Mouse (Mus musculus) heart, postnatal 0 days (tissue): ENCODE data around the gene Fen1. TPM values are rescaled to one million over a fixed set of nuclear protein-coding genes. Genes with fewer than 3 reads are reported as not detected.

Experiments
- ATAC-seq: fragments of 200-750 bp; cut with Nextera tagmentation; 2 replicates; pipeline ENCODE4 v1.8.0; 2017; ENCODE audit warnings: low read depth, moderate number of reproducible peaks, moderate library complexity; ENCODE audit not compliant: insufficient read depth
- DNase-seq: peaks from one replicate; pipeline ENCODE4 v3.0.0-alpha.2; 2016; ENCODE audit warnings: low spot score
- H3K27ac ChIP-seq: fragments of 300-500 bp; sonication (generic); 2 replicates; pipeline ENCODE4 v1.5.1; 2014; ENCODE audit warnings: low read depth, mild to moderate bottlenecking
- H3K27me3 ChIP-seq: fragments of 300-500 bp; sonication (generic); 2 replicates; pipeline ENCODE4 v1.6.1; 2014; ENCODE audit warnings: low read length, mixed read lengths; ENCODE audit not compliant: control insufficient read depth, insufficient read depth
- H3K36me3 ChIP-seq: fragments of 300-500 bp; sonication (generic); replicated peaks from 2 replicates; pipeline ENCODE4 v1.6.1; 2014; ENCODE audit warnings: low read length, mixed read lengths; ENCODE audit not compliant: control insufficient read depth, insufficient read depth
- H3K4me1 ChIP-seq: fragments of 300-500 bp; sonication (generic); 2 replicates; pipeline ENCODE4 v1.6.1; 2014; ENCODE audit warnings: antibody characterized with exemption; ENCODE audit not compliant: control insufficient read depth, insufficient read depth
- H3K4me2 ChIP-seq: fragments of 300-500 bp; sonication (generic); 2 replicates; pipeline ENCODE4 v1.6.1; 2014; ENCODE audit warnings: low read depth, mild to moderate bottlenecking, low read length, moderate library complexity
- H3K4me3 ChIP-seq: fragments of 300-500 bp; sonication (generic); 2 replicates; pipeline ENCODE4 v1.5.1; 2014; ENCODE audit warnings: low read depth, low read length
- H3K9ac ChIP-seq: fragments of 300-500 bp; sonication (generic); replicated peaks from 2 replicates; pipeline ENCODE4 v1.6.1; 2014; ENCODE audit warnings: low read depth, low read length, mixed read lengths
- H3K9me3 ChIP-seq: fragments of 300-500 bp; sonication (generic); replicated peaks from 2 replicates; pipeline ENCODE4 v1.6.1; 2016; ENCODE audit warnings: low read length; ENCODE audit not compliant: control insufficient read depth
- CTCF ChIP-seq: IDR thresholded peaks from 2 replicates; pipeline ENCODE4 v1.5.1; 2016; ENCODE audit warnings: antibody characterized with exemption, control low read depth, low read depth
- EP300 ChIP-seq: IDR thresholded peaks from 2 replicates; pipeline ENCODE4 v1.6.1; 2016; ENCODE audit warnings: antibody characterized with exemption, low read depth
- WGBS: fragments of 180-500 bp; shearing (Covaris S2); extraction: QIAGEN DNeasy Blood & Tissue Kit; methylation state at CpG from one replicate; pipeline ENCODE4 v1.1.7; 2014; 5-methylcytosine and 5-hydroxymethylcytosine counted together
- polyA plus RNA-seq: library from polyadenylated mRNA; unstranded; fragments of >200 nt; fragmentation: Nextera tagmentation; extraction: Ambion mirVana; gene quantifications from 2 replicates; pipeline ENCODE4 v1.2.1, GENCODE M21; 2015
- total RNA-seq: library from RNA; depleted of rRNA; stranded (reverse); fragments of >200 nt; gene quantifications from 2 replicates; pipeline ENCODE4 v1.2.3, GENCODE M21; 2014; ENCODE audit warnings: low replicate concordance; rRNA removed

Gene Fen1
- 32.9 and 34.9 TPM in 2 replicates for total RNA-seq
- polyA plus RNA-seq = 19.1 and 20.2 TPM in 2 replicates

DNA sequence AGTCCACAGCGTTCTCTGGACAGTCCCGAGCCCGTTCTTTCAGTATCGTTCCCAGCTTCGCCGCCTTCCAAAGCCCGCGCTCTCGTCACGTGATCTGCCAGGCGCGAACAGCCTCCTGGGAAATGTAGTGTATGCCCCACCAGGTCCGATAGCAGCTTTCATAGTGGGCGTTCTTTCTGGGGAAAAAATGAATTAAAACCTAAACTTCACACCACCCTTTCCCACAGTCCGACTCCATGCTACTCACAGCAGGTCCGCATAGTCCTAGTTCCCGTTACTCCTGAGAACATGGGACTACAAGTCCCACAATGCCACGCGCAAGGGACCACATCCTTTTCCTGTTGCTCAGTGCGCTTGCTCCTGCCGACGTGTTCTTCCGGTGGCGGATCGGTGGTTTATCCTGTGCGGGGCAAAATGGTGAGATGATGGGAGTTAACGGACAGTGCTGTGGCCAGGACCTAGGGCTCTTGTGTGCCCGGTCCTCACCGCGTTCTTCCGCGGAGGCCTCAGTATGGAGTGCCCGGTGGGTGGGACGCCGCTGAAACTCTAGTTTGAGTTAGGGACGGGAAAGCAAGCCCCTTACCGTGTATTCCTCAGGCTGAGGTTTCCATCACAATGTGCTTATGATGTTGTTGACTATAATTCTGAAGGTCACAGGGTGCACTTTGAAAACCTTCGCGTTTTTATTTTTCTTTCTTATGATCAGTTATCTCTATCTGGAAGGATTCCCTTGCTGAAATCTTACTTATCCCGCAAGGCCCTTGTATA, at the start of gene Fen1, which contains the start of gene Tmem258:
TSS of gene Fen1 (minus strand) at position 322 of the 768 bp plus-strand sequence.
TSS of gene Tmem258 (plus strand) at position 167 of the 768 bp plus-strand sequence.
- TF ChIP-seq CTCF (no peak), EP300 (no peak)
- under 1% methylated on average over 40 of the region's 40 CpGs for WGBS
- Histone ChIP-seq H3K4me2 (peak within 1 kb of the TSS; percentile 78), H3K9me3 (no peaks in the 10 kb centered on the region), H3K9ac (peak within 1 kb of the TSS; percentile 66), H3K27me3 (no peaks in the 10 kb centered on the region), H3K36me3 (peaks cover 43% of the 10 kb centered on the region), H3K4me3 (peak within 1 kb of the TSS; percentile 75), H3K4me1 (peaks cover 9% of the 10 kb centered on the region; the same call in 1 of the 2 replicates), H3K27ac (peak within 1 kb of the TSS; percentile 75)
- DNase-seq = peak; percentile 88
- peak; percentile 94 for ATAC-seq

DNA sequence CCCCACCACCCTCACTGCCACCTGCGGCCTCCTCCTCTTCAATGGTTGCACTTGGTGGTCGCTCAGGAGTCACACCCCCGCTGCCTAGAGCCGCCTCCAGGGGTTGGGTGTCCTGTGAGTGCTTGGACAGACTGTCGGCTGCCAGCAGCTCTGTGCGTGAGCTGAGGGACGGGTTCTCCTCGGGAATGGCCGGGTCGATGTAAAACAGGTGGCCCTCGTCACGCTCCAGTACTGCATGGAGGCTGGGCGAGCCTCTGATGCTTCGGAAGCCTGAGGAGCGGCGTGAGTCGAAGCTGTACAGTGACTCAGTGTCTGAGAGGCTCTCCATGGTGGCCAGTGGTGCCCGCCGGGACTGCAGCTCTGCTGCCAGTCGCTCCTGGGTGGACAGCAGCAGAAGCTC, 44.2 kb upstream of the Fen1 start:
- 21% methylated on average over 20 of the region's 20 CpGs for WGBS
- Histone ChIP-seq H3K9ac (no peak overlapping the region), H3K27me3 (peaks cover 8% of the 10 kb centered on the region; the same call in 1 of the 2 replicates), H3K4me1 (0 out of 2 replicates have a peak, but pooled peaks cover 4% of the 10 kb centered on the region), H3K27ac (no peak overlapping the region), H3K36me3 (no peaks in the 10 kb centered on the region), H3K9me3 (no peaks in the 10 kb centered on the region), H3K4me3 (no peak overlapping the region), H3K4me2 (no peak overlapping the region)
- DNase-seq (no peak), ATAC-seq (peak; percentile 37; the same call in 1 of the 2 replicates)
- no peak for TF ChIP-seq EP300
- TF ChIP-seq CTCF = no peak

- H3K9ac ChIP-seq = no peak overlapping the region
- H3K9me3 ChIP-seq = no peaks in the 10 kb centered on the region
- H3K4me1 ChIP-seq = 0 out of 2 replicates have a peak, but pooled peaks cover 4% of the 10 kb centered on the region
- no peak overlapping the region for H3K27ac ChIP-seq
- ATAC-seq (no peak), DNase-seq (no peak)
- peaks cover 8% of the 10 kb centered on the region; the same call in 1 of the 2 replicates for H3K27me3 ChIP-seq
- no peak overlapping the region for H3K4me2 ChIP-seq
- H3K36me3 ChIP-seq = no peaks in the 10 kb centered on the region
- no peak overlapping the region for H3K4me3 ChIP-seq
- 24% methylated on average over 6 of the region's 6 CpGs for WGBS
- TF ChIP-seq EP300 (no peak), CTCF (no peak)
Observed at GRCm38 (mm10) chr19:10247165-10247564, 43.2 kb upstream of the Fen1 start.

- H3K9me3 ChIP-seq = no peaks in the 10 kb centered on the region
- H3K9ac ChIP-seq = no peak overlapping the region
- 0 out of 2 replicates have a peak, but pooled peaks cover 8% of the 10 kb centered on the region for H3K4me1 ChIP-seq
- ATAC-seq (no peak), DNase-seq (no peak)
- WGBS = 19% methylated on average over 3 of the region's 3 CpGs
- TF ChIP-seq EP300 (no peak), CTCF (peak; percentile 43)
- no peak overlapping the region for H3K4me2 ChIP-seq
- H3K36me3 ChIP-seq = no peaks in the 10 kb centered on the region
- H3K27ac ChIP-seq = no peak overlapping the region
- peaks cover 22% of the 10 kb centered on the region for H3K27me3 ChIP-seq
- no peak overlapping the region for H3K4me3 ChIP-seq
Observed at GRCm38 (mm10) chr19:10244183-10244582, 40.2 kb upstream of the Fen1 start.

- Histone ChIP-seq H3K4me3 (no peak overlapping the region), H3K36me3 (no peaks in the 10 kb centered on the region), H3K9ac (no peak overlapping the region), H3K4me2 (no peak overlapping the region), H3K27ac (no peak overlapping the region), H3K4me1 (0 out of 2 replicates have a peak, but pooled peaks cover 8% of the 10 kb centered on the region), H3K27me3 (peaks cover 21% of the 10 kb centered on the region), H3K9me3 (no peaks in the 10 kb centered on the region)
- WGBS = 25% methylated on average over 8 of the region's 8 CpGs
- DNase-seq (no peak), ATAC-seq (no peak)
- no peak for TF ChIP-seq EP300
- no peak for TF ChIP-seq CTCF
Observed at GRCm38 (mm10) chr19:10242916-10243315, 38.9 kb upstream of the Fen1 start.
